Mouse (Mus musculus): Measurements from ENCODE around the gene Cdc42se2. TPM values are rescaled to one million over a fixed set of nuclear protein-coding genes. Genes with fewer than 3 reads are reported as not detected.

Cdc42se2 gene
- polyA plus RNA-seq, 1 experiment from 2014 or later: 19.2 TPM

- WGBS (ENCODE audit: insufficient replicate concordance): 84% methylated on average over 8 of the region's 8 CpGs
- Histone ChIP-seq H3K4me1 (replicated peaks) (no peaks in the 10 kb centered on the region), H3K27ac (no peak overlapping the region), H3K9ac (no peak overlapping the region), H3K36me3 (peaks cover 26% of the 10 kb centered on the region), H3K4me3 (replicated peaks) (no peak overlapping the region), H3K27me3 (no peaks in the 10 kb centered on the region), H3K4me2 (no peak overlapping the region), H3K9me3 (replicated peaks) (no peaks in the 10 kb centered on the region)
- ATAC-seq (ENCODE audit: low read depth): no peak
- no peak for DNase-seq
Observed at GRCm38 (mm10) chr11:54673575-54674298, 113.7 kb downstream of the Cdc42se2 start.

Other genes with a start within 250 kb of the Cdc42se2 start
- gene Lyrm7, start 73.2 kb upstream of the Cdc42se2 start, polyA plus RNA-seq (2015; fragmentation: Nextera tagmentation; extraction: Ambion mirVana): 5.6 and 6.9 TPM in 2 replicates
- 519 and 540 TPM in 2 replicates for gene Hint1, start 78.7 kb upstream of the Cdc42se2 start, polyA plus RNA-seq (2015; fragmentation: Nextera tagmentation; extraction: Ambion mirVana)
- gene Gpx3, start 114.8 kb upstream of the Cdc42se2 start, polyA plus RNA-seq (2015; fragmentation: Nextera tagmentation; extraction: Ambion mirVana): 20.9 and 26.3 TPM in 2 replicates
- 5.1 and 5.8 TPM in 2 replicates for gene Tnip1, start 175.2 kb upstream of the Cdc42se2 start, polyA plus RNA-seq (2015; fragmentation: Nextera tagmentation; extraction: Ambion mirVana)
- gene Anxa6, start 245.8 kb upstream of the Cdc42se2 start, polyA plus RNA-seq (2015; fragmentation: Nextera tagmentation; extraction: Ambion mirVana): 45.3 and 50.2 TPM in 2 replicates